Mouse (Mus musculus) limb, embryonic 11.5 days (tissue): Measurements from ENCODE around the gene Coa7. TPM values are rescaled to one million over a fixed set of nuclear protein-coding genes. Genes with fewer than 3 reads are reported as not detected.

ENCODE experiments used
- ATAC-seq: fragments of 200-750 bp; cut with Nextera tagmentation; 2 replicates; pipeline ENCODE4 v1.8.0; 2017; ENCODE audit warnings: low read depth; ENCODE audit not compliant: insufficient number of reproducible peaks, low FRiP score, low TSS enrichment
- DNase-seq: peaks from one replicate; pipeline ENCODE4 v3.0.0-alpha.2; 2015; ENCODE audit warnings: low spot score
- H3K27ac ChIP-seq: fragments of 300-500 bp; sonication (generic); replicated peaks from 2 replicates; pipeline ENCODE4 v1.5.1; 2014; ENCODE audit warnings: low read depth, mild to moderate bottlenecking, low read length
- H3K27me3 ChIP-seq: fragments of 300-500 bp; sonication (generic); 2 replicates; pipeline ENCODE4 v1.6.1; 2014; ENCODE audit warnings: mild to moderate bottlenecking, low read length, mixed read lengths; ENCODE audit not compliant: control insufficient read depth, insufficient read depth
- H3K36me3 ChIP-seq: fragments of 300-500 bp; sonication (generic); 2 replicates; pipeline ENCODE4 v1.6.1; 2014; ENCODE audit warnings: mild to moderate bottlenecking, low read length, moderate library complexity, mixed read lengths; ENCODE audit not compliant: control insufficient read depth, insufficient read depth
- H3K4me1 ChIP-seq: fragments of 300-500 bp; sonication (generic); 2 replicates; pipeline ENCODE4 v1.6.1; 2014; ENCODE audit warnings: low read length, mixed read lengths; ENCODE audit not compliant: control insufficient read depth, insufficient read depth
- H3K4me2 ChIP-seq: fragments of 300-500 bp; sonication (generic); 2 replicates; pipeline ENCODE4 v1.6.1; 2014; ENCODE audit warnings: low read depth, mild to moderate bottlenecking, moderate library complexity; ENCODE audit not compliant: severe bottlenecking
- H3K4me3 ChIP-seq: fragments of 300-500 bp; sonication (generic); 2 replicates; pipeline ENCODE4 v1.5.1; 2014; ENCODE audit warnings: low read depth, low read length
- H3K9ac ChIP-seq: fragments of 300-500 bp; sonication (generic); 2 replicates; pipeline ENCODE4 v1.6.1; 2014; ENCODE audit warnings: mild to moderate bottlenecking, low read length
- H3K9me3 ChIP-seq: fragments of 300-500 bp; sonication (generic); 2 replicates; pipeline ENCODE4 v1.6.1; 2016; ENCODE audit warnings: low read length; ENCODE audit not compliant: control insufficient read depth
- WGBS: fragments of 180-500 bp; shearing (Covaris S2); extraction: QIAGEN DNeasy Blood & Tissue Kit; methylation state at CpG from one replicate; pipeline ENCODE4 v1.1.7; 2014; 5-methylcytosine and 5-hydroxymethylcytosine counted together
- polyA plus RNA-seq: library from polyadenylated mRNA; unstranded; fragments of >200 nt; fragmentation: Nextera tagmentation; extraction: Ambion mirVana; gene quantifications from 2 replicates; pipeline ENCODE4 v1.2.1, GENCODE M21; 2014

Coa7 gene
- polyA plus RNA-seq, 1 experiment from 2014 or later: 56.3 TPM

DNA sequence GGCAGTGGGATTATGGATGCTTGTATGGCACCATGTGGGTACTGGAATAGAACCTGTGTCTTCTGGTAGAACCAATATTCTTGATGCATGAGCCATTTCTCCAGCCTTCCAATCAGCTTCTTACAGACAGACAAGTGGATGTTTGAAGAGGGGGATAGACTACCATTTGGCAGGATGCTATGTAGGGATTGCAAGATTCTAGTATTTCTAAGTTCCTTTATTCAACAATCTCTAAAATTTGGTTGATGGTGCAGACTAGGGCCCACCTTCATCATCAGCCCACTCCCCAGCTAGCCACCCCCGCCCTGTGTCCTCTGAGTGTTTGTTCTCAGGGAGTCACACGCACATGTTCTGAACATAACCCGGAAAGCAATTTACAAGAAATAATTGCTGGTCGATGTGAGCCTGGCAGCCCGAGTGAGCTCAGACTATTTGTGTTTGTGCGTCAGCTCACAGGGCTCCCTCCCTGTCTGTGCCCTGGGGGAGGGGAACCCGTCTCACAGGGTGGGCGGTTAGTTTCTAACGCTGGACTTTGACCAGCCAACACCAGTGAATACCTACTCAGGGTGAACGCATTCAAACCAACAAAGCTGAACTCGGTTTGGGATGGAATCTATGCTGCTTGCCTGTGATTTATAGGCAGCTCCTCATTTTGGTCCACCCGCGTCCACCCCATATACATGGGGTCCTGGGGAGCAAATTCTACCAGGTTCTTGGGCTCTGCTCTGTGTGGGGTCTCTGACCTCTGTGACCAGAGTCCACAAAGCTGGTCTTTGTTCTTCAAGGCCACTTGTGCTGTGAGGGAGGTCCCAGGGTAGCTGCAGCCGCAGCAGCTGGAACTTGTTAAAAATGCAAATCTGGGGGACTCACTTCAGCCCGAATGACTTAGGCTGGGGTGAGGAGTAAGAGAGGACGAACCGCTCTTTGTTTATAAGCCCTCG is 34.7 kb downstream of the Coa7 start:
- Histone ChIP-seq H3K9me3 (no peaks in the 10 kb centered on the region), H3K27me3 (no peaks in the 10 kb centered on the region), H3K9ac (no peak overlapping the region), H3K27ac (peak overlapping the region; percentile 96), H3K4me2 (peak overlapping the region; percentile 13; the same call in 1 of the 2 replicates), H3K36me3 (no peaks in the 10 kb centered on the region), H3K4me3 (no peak overlapping the region), H3K4me1 (peaks cover 50% of the 10 kb centered on the region)
- DNase-seq (peak; percentile 91), ATAC-seq (peak; percentile 88)
- WGBS: 2% methylated on average over 18 of the region's 18 CpGs

DNA sequence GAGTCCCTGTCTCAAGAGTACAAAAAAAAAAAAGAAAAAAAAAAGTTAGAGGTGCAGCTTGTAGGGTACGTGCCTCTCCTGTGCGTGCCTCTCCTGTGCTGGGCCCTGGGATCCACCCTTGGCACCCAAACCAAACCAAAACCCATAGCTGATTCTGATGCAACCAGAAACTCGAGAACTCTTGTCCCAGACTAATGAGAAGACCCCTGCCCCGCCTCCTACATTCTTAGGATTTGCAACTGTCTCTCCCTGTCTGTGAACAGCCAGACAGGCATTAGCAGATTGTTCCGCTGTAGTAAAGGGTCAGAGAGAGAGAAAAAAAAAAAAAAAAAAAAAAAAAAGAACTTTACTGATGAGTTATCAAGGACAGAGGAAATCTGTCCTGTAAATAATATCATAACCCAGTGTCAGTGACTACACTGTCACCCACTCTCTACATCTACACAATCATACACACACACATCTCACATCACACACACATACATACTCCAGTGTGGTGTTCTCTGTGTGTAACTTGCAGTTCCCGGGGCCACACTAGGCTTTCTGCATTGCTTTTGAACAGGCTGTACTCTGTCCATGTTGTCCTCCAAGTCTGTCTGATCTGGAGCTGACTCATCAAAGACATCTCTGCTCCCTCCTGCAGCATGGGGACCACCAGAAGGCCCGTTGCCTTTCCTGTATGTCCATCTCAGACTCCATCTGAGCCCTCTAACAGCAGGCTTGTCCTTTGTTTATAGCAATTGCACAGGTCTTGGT is 35.6 kb downstream of the Coa7 start:
- H3K27me3 ChIP-seq: no peaks in the 10 kb centered on the region
- H3K9ac ChIP-seq: 0 out of 2 replicates have a peak overlapping the region, but pooled peaks have one; percentile 31
- DNase-seq (peak; percentile 68), ATAC-seq (peak; percentile 6; the same call in 1 of the 2 replicates)
- peaks cover 45% of the 10 kb centered on the region for H3K4me1 ChIP-seq
- peak overlapping the region; percentile 96 for H3K27ac ChIP-seq
- H3K4me2 ChIP-seq: no peak overlapping the region
- H3K4me3 ChIP-seq: no peak overlapping the region
- WGBS: 10% methylated on average over 7 of the region's 7 CpGs
- H3K36me3 ChIP-seq: no peaks in the 10 kb centered on the region
- no peaks in the 10 kb centered on the region for H3K9me3 ChIP-seq

DNA sequence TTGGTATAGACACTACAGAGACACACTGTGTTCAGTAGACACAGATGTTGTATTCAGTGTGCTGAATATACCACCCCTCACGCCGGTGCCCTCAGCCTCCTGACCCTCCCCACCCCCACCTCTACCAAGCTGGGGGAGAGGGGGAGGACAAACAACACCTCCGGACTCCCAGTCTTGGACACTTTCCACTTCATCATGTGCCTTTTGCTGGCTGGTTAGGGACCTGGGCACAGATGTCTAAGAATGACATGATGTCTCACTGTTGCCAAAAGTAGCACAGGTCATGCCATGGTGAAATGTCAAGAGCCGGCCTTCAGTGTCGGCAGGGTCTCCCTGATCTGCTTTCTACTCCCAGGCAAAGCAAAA is 36.2 kb downstream of the Coa7 start:
- Histone ChIP-seq H3K36me3 (no peaks in the 10 kb centered on the region), H3K27me3 (no peaks in the 10 kb centered on the region), H3K9ac (no peak overlapping the region), H3K4me1 (peaks cover 39% of the 10 kb centered on the region), H3K4me3 (no peak overlapping the region), H3K9me3 (no peaks in the 10 kb centered on the region), H3K4me2 (no peak overlapping the region), H3K27ac (peak overlapping the region; percentile 96)
- no peak for DNase-seq
- ATAC-seq: no peak
- 23% methylated on average over 5 of the region's 5 CpGs for WGBS

GRCm38 (mm10) chr4:108369254-108369653 is 41.3 kb downstream of the Coa7 start:
- Histone ChIP-seq H3K27me3 (no peaks in the 10 kb centered on the region), H3K9me3 (no peaks in the 10 kb centered on the region), H3K4me2 (no peak overlapping the region), H3K4me3 (no peak overlapping the region), H3K27ac (no peak overlapping the region), H3K4me1 (peaks cover 3% of the 10 kb centered on the region), H3K9ac (no peak overlapping the region), H3K36me3 (no peaks in the 10 kb centered on the region)
- WGBS: 28% methylated on average over 5 of the region's 5 CpGs
- ATAC-seq: no peak
- no peak for DNase-seq

GRCm38 (mm10) chr4:108370409-108370808 is 42.5 kb downstream of the Coa7 start:
- H3K4me1 ChIP-seq: peaks cover 3% of the 10 kb centered on the region; the same call in 1 of the 2 replicates
- H3K4me2 ChIP-seq: no peak overlapping the region
- 53% methylated on average over 4 of the region's 4 CpGs for WGBS
- no peak overlapping the region for H3K27ac ChIP-seq
- no peaks in the 10 kb centered on the region for H3K27me3 ChIP-seq
- H3K9ac ChIP-seq: no peak overlapping the region
- no peak overlapping the region for H3K4me3 ChIP-seq
- no peak for ATAC-seq
- DNase-seq: no peak
- H3K9me3 ChIP-seq: no peaks in the 10 kb centered on the region
- H3K36me3 ChIP-seq: no peaks in the 10 kb centered on the region

DNA sequence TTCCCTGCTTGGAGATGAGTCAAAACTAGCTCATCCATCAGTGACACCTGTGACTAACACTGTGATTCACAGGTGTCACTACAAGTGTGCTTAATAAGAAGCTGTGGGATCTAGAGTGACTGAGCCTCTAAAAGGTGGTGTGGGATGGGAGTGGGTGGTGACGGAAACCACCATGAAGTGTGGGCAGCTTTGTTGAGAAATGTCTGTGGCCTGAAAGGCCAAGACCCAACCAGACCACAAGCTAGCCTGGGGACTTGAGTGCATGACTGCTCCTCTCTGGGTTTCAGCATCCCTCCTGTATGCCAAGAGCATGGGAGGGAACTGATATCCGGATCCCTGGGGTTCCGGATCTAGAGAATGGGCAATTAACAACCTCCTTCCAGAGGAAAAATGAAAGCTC is 43.5 kb downstream of the Coa7 start:
- H3K4me1 ChIP-seq: peaks cover 3% of the 10 kb centered on the region; the same call in 1 of the 2 replicates
- ATAC-seq (no peak), DNase-seq (no peak)
- no peak overlapping the region for H3K4me3 ChIP-seq
- WGBS: 87% methylated on average over 3 of the region's 3 CpGs
- H3K9me3 ChIP-seq: no peaks in the 10 kb centered on the region
- H3K9ac ChIP-seq: no peak overlapping the region
- no peaks in the 10 kb centered on the region for H3K36me3 ChIP-seq
- H3K4me2 ChIP-seq: no peak overlapping the region
- H3K27me3 ChIP-seq: no peaks in the 10 kb centered on the region
- no peak overlapping the region for H3K27ac ChIP-seq

GRCm38 (mm10) chr4:108372166-108372565 is 44.2 kb downstream of the Coa7 start:
- Histone ChIP-seq H3K36me3 (no peaks in the 10 kb centered on the region), H3K4me2 (no peak overlapping the region), H3K9me3 (no peaks in the 10 kb centered on the region), H3K27me3 (no peaks in the 10 kb centered on the region), H3K4me1 (peaks cover 3% of the 10 kb centered on the region; the same call in 1 of the 2 replicates), H3K9ac (no peak overlapping the region), H3K4me3 (no peak overlapping the region), H3K27ac (no peak overlapping the region)
- ATAC-seq: no peak
- DNase-seq: no peak
- 56% methylated on average over 3 of the region's 3 CpGs for WGBS

DNA sequence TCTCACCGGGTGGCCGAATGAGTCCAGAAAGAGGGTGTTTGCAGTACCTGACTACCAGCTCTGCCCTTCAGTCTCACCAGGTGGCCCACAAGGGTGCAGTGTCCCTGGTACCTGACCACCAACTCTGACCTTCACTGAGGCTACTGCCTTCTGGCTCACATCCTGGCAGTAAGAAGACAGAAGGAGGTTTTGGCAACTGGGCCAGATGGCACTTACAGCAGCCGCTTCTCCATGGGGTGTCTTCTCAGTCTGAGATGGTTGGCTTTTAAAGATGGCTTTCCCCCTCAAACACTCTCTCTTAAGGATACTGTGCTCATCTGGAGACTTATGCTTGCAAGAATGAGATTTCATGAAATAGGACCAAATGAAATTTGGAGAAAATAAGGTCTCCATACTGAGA is 51.5 kb downstream of the Coa7 start:
- no peak overlapping the region for H3K27ac ChIP-seq
- ATAC-seq: no peak
- H3K9ac ChIP-seq: no peak overlapping the region
- no peaks in the 10 kb centered on the region for H3K27me3 ChIP-seq
- H3K4me3 ChIP-seq: no peak overlapping the region
- no peak overlapping the region for H3K4me2 ChIP-seq
- H3K4me1 ChIP-seq: peaks cover 3% of the 10 kb centered on the region
- no peaks in the 10 kb centered on the region for H3K9me3 ChIP-seq
- no peaks in the 10 kb centered on the region for H3K36me3 ChIP-seq
- WGBS: 85% methylated on average over 3 of the region's 3 CpGs
- no peak for DNase-seq
